In genomic region chr12:71836776-71837175, GRCm38 (mm10) we compare ENCODE assay signal across 15 mouse cellular contexts. TPM values are rescaled to one million over a fixed set of nuclear protein-coding genes. Genes with fewer than 3 reads are reported as not detected.
DNase-seq lines count a peak whose midpoint lies in the region; ATAC-seq and TF ChIP-seq lines count a peak whose summit lies in the region.
"Had no signal": no experiment of that assay in that cellular context is flagged by ENCODE, and none has a peak within 500 bp of the region (broad histone marks: within the 10 kb centered on the region; RNA-seq: fewer than 3 reads in every experiment).

No protein-coding gene starts in this region.

- DNase-seq in cerebellum, adult 2 months = no peak
- no peak for DNase-seq in cerebellum, adult 11 months
- no peak for DNase-seq in heart, adult 9 months (ENCODE audit: low spot score in 2 of 2)
- DNase-seq in 416B (ENCODE audit: low read depth) = peak; percentile 15
- no peak for DNase-seq in liver, embryonic 13.5 days
- no peak for DNase-seq in kidney, postnatal 4 days
- DNase-seq: kidney, postnatal 14 days; layer of hippocampus, postnatal 36 days; thymus, adult 2 months had no signal

- H3K9ac ChIP-seq in heart, embryonic 15.5 days = 0 out of 2 replicates have a peak overlapping the region, but pooled peaks have one; percentile 4
- no peak overlapping the region for H3K9ac ChIP-seq in liver, embryonic 13.5 days
- no peak overlapping the region for H3K9ac ChIP-seq in hindbrain, embryonic 13.5 days
- H3K9ac ChIP-seq: embryonic facial prominence, embryonic 15.5 days; forebrain, embryonic 15.5 days had no signal

- H3K27ac ChIP-seq in cerebellum, adult 2 months (ENCODE audit: insufficient read depth, low read length) = 0 out of 2 replicates have a peak overlapping the region, but pooled peaks have one; percentile 15
- H3K27ac ChIP-seq in heart, embryonic 15.5 days = peak overlapping the region; percentile 52
- peak overlapping the region; percentile 31 for H3K27ac ChIP-seq in liver, embryonic 13.5 days
- no peak overlapping the region for H3K27ac ChIP-seq in hindbrain, embryonic 13.5 days
- H3K27ac ChIP-seq: forebrain, embryonic 15.5 days; limb, embryonic 10.5 days; midbrain, embryonic 10.5 days had no signal

- no peak for TF ChIP-seq POLR2A in cerebellum, adult 2 months (IDR thresholded peaks at IDR 0.05; ENCODE audit: borderline replicate concordance, insufficient read depth, low read length)

- no peak overlapping the region for H3K4me2 ChIP-seq in heart, embryonic 15.5 days
- H3K4me2 ChIP-seq in liver, embryonic 13.5 days = 0 out of 2 replicates have a peak overlapping the region, but pooled peaks have one; percentile 7
- H3K4me2 ChIP-seq in hindbrain, embryonic 13.5 days = no peak overlapping the region
- H3K4me2 ChIP-seq: embryonic facial prominence, embryonic 15.5 days; forebrain, embryonic 15.5 days had no signal

- H3K9me3 ChIP-seq in heart, embryonic 15.5 days (replicated peaks) = no peaks in the 10 kb centered on the region
- H3K9me3 ChIP-seq in liver, embryonic 13.5 days (replicated peaks) = no peaks in the 10 kb centered on the region
- no peaks in the 10 kb centered on the region for H3K9me3 ChIP-seq in hindbrain, embryonic 13.5 days
- H3K9me3 ChIP-seq: embryonic facial prominence, embryonic 15.5 days; forebrain, embryonic 15.5 days; limb, embryonic 10.5 days; midbrain, embryonic 10.5 days had no signal

- 54% methylated on average over 6 of the region's 6 CpGs for WGBS in cerebellum, adult 2 months
- WGBS in heart, embryonic 15.5 days = 79% methylated on average over 6 of the region's 6 CpGs
- WGBS in liver, embryonic 13.5 days (ENCODE audit: insufficient replicate concordance) = 86% methylated on average over 6 of the region's 6 CpGs
- 95% methylated on average over 6 of the region's 6 CpGs for WGBS in hindbrain, embryonic 13.5 days

- H3K27me3 ChIP-seq in cerebellum, adult 2 months (ENCODE audit: control insufficient read depth, insufficient read depth, low read length) = no peaks in the 10 kb centered on the region
- H3K27me3 ChIP-seq in heart, embryonic 15.5 days = no peaks in the 10 kb centered on the region
- no peaks in the 10 kb centered on the region for H3K27me3 ChIP-seq in liver, embryonic 13.5 days
- H3K27me3 ChIP-seq in hindbrain, embryonic 13.5 days = no peaks in the 10 kb centered on the region
- H3K27me3 ChIP-seq: embryonic facial prominence, embryonic 15.5 days; forebrain, embryonic 15.5 days had no signal

- no peak for ATAC-seq in heart, embryonic 15.5 days (replicated peaks; ENCODE audit: insufficient number of reproducible peaks, insufficient read depth, low FRiP score, low read depth)
- no peak for ATAC-seq in liver, embryonic 13.5 days (ENCODE audit: low read depth)
- no peak for ATAC-seq in hindbrain, embryonic 13.5 days (ENCODE audit: low FRiP score)
- ATAC-seq: forebrain, embryonic 15.5 days had no signal

- H3K4me3 ChIP-seq in cerebellum, adult 2 months (replicated peaks; ENCODE audit: insufficient read depth, low read depth, low read length) = no peak overlapping the region
- no peak overlapping the region for H3K4me3 ChIP-seq in heart, embryonic 15.5 days
- H3K4me3 ChIP-seq in liver, embryonic 13.5 days (replicated peaks) = no peak overlapping the region
- no peak overlapping the region for H3K4me3 ChIP-seq in hindbrain, embryonic 13.5 days
- H3K4me3 ChIP-seq: embryonic facial prominence, embryonic 15.5 days; forebrain, embryonic 15.5 days; limb, embryonic 10.5 days; midbrain, embryonic 10.5 days had no signal

- TF ChIP-seq CTCF in cerebellum, adult 2 months (IDR thresholded peaks at IDR 0.05; ENCODE audit: borderline replicate concordance, insufficient read depth, low read depth, low read length) = no peak

- no peaks in the 10 kb centered on the region for H3K36me3 ChIP-seq in heart, embryonic 15.5 days
- no peaks in the 10 kb centered on the region for H3K36me3 ChIP-seq in liver, embryonic 13.5 days
- no peaks in the 10 kb centered on the region for H3K36me3 ChIP-seq in hindbrain, embryonic 13.5 days
- H3K36me3 ChIP-seq: embryonic facial prominence, embryonic 15.5 days; forebrain, embryonic 15.5 days; limb, embryonic 10.5 days; midbrain, embryonic 10.5 days had no signal

- H3K4me1 ChIP-seq in cerebellum, adult 2 months (ENCODE audit: control insufficient read depth, insufficient read depth, low read length) = peaks cover 26% of the 10 kb centered on the region
- peaks cover 88% of the 10 kb centered on the region for H3K4me1 ChIP-seq in heart, embryonic 15.5 days (replicated peaks)
- peaks cover 94% of the 10 kb centered on the region for H3K4me1 ChIP-seq in liver, embryonic 13.5 days (replicated peaks)
- peaks cover 90% of the 10 kb centered on the region for H3K4me1 ChIP-seq in hindbrain, embryonic 13.5 days (replicated peaks)

RNA-seq across cellular contexts. Expression of gene Daam1, which starts 5.9 kb away (rescaled TPM):
- 30.1 and 31.2 TPM in 2 replicates for polyA plus RNA-seq in cerebellum, adult 2 months (2012; rRNA removed)
- polyA plus RNA-seq in heart, embryonic 15.5 days (2015; fragmentation: Nextera tagmentation; extraction: Ambion mirVana) = 20.9 and 21.4 TPM in 2 replicates
- 8.8 and 11.1 TPM in 2 replicates for polyA plus RNA-seq in liver, embryonic 13.5 days (2015; fragmentation: Nextera tagmentation; extraction: Ambion mirVana)
- 25.0 and 27.4 TPM in 2 replicates for polyA plus RNA-seq in hindbrain, embryonic 13.5 days (2015; fragmentation: Nextera tagmentation; extraction: Ambion mirVana)
